Mouse (Mus musculus) heart, embryonic 10.5 days (tissue): ENCODE data around the gene Olfr1209. TPM values are rescaled to one million over a fixed set of nuclear protein-coding genes. Genes with fewer than 3 reads are reported as not detected.

ENCODE experiments used
- DNase-seq: peaks from one replicate; pipeline ENCODE4 v3.0.0-alpha.2; 2017; ENCODE audit warnings: low spot score
- H3K27ac ChIP-seq: fragments of 300-500 bp; sonication (generic); 2 replicates; pipeline ENCODE4 v1.5.1; 2016; ENCODE audit warnings: mild to moderate bottlenecking
- H3K27me3 ChIP-seq: fragments of 300-500 bp; sonication (generic); 2 replicates; pipeline ENCODE4 v1.6.1; 2016; ENCODE audit warnings: mild to moderate bottlenecking; ENCODE audit not compliant: poor library complexity, insufficient read depth, severe bottlenecking
- H3K36me3 ChIP-seq: fragments of 300-500 bp; sonication (generic); 2 replicates; pipeline ENCODE4 v1.6.1; 2016; ENCODE audit warnings: mild to moderate bottlenecking, moderate library complexity
- H3K4me1 ChIP-seq: fragments of 300-500 bp; sonication (generic); 2 replicates; pipeline ENCODE4 v1.6.1; 2016; ENCODE audit warnings: mild to moderate bottlenecking
- H3K4me3 ChIP-seq: fragments of 300-500 bp; sonication (generic); 2 replicates; pipeline ENCODE4 v1.5.1; 2016; ENCODE audit warnings: mild to moderate bottlenecking, moderate library complexity
- H3K9me3 ChIP-seq: fragments of 300-500 bp; sonication (generic); 2 replicates; pipeline ENCODE4 v1.6.1; 2016; ENCODE audit warnings: mild to moderate bottlenecking, moderate library complexity
- WGBS: fragments of 180-500 bp; shearing (Covaris S2); methylation state at CpG from one replicate; pipeline ENCODE4 v1.1.7; 2016; 5-methylcytosine and 5-hydroxymethylcytosine counted together
- polyA plus RNA-seq: library from polyadenylated mRNA; unstranded; fragments of >200 nt; fragmentation: Nextera tagmentation; extraction: Ambion mirVana; gene quantifications from 2 replicates; pipeline ENCODE4 v1.2.1, GENCODE M21; 2016

The Olfr1209 gene
- polyA plus RNA-seq, result not detected in 2 replicates

GRCm38 (mm10) chr2:88915057-88915456 lies at the start of gene Olfr1209:
Olfr1209 (minus strand) TSS chr2:88915157.
- DNase-seq, result no peak
- Histone ChIP-seq H3K27me3 (no peaks in the 10 kb centered on the region), H3K27ac (no peak within 1 kb of the TSS), H3K4me3 (no peak within 1 kb of the TSS), H3K36me3 (no peaks in the 10 kb centered on the region), H3K4me1 (no peaks in the 10 kb centered on the region), H3K9me3 (no peaks in the 10 kb centered on the region)
- 89% methylated on average over 3 of the region's 3 CpGs for WGBS

DNA sequence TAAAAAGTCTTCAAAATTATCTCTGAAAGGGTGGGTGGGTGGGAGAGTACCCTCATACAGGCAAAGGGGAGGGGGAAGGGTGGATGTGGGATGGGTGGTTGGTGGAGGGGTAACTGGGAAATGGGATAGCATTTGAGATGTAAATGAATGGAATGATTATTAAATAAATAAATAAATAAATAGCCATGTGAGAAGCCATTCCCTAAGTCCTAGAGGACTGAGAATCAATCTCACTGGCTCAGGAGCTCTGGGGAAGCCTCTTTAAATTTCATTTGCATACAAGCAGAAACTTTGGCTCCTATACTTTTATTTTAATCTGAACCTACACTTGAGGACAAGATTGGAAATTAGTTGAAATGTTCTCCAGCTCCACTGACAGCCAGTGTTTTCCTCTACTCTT lies 38.7 kb upstream of the Olfr1209 start, which contains the start of gene Olfr1212:
Gene Olfr1212, plus strand, starts transcription at position 301 of the 400 bp plus-strand sequence.
- no peaks in the 10 kb centered on the region for H3K27me3 ChIP-seq

GRCm38 (mm10) chr2:88938011-88938410 lies 23.1 kb upstream of the Olfr1209 start, which contains the start of gene Olfr1211:
Olfr1211 (minus strand) TSS chr2:88938111.
- H3K36me3 ChIP-seq, result no peaks in the 10 kb centered on the region
- WGBS, result 81% methylated on average over 1 of the region's 1 CpGs

More for the DNA sequence above, 38.7 kb upstream of the Olfr1209 start, which contains the start of gene Olfr1212:
- no peak within 1 kb of the TSS for H3K4me3 ChIP-seq
- H3K4me1 ChIP-seq, result no peaks in the 10 kb centered on the region
- H3K36me3 ChIP-seq, result no peaks in the 10 kb centered on the region
- no peak for DNase-seq
- H3K27ac ChIP-seq, result no peak within 1 kb of the TSS
- no peaks in the 10 kb centered on the region for H3K9me3 ChIP-seq

GRCm38 (mm10) chr2:88902211-88902610 lies 12.7 kb downstream of the Olfr1209 start, which contains the start of gene Olfr1208:
Olfr1208 (minus strand) TSS chr2:88902311.
- no peaks in the 10 kb centered on the region for H3K27me3 ChIP-seq
- H3K36me3 ChIP-seq, result no peaks in the 10 kb centered on the region
- H3K9me3 ChIP-seq, result no peaks in the 10 kb centered on the region
- no peak within 1 kb of the TSS for H3K27ac ChIP-seq
- H3K4me3 ChIP-seq, result no peak within 1 kb of the TSS
- no peak for DNase-seq
- no peaks in the 10 kb centered on the region for H3K4me1 ChIP-seq

More at GRCm38 (mm10) chr2:88938011-88938410, 23.1 kb upstream of the Olfr1209 start, which contains the start of gene Olfr1211:
- no peak within 1 kb of the TSS for H3K4me3 ChIP-seq
- H3K9me3 ChIP-seq, result no peaks in the 10 kb centered on the region
- no peaks in the 10 kb centered on the region for H3K4me1 ChIP-seq
- no peak for DNase-seq
- no peaks in the 10 kb centered on the region for H3K27me3 ChIP-seq
- no peak within 1 kb of the TSS for H3K27ac ChIP-seq

DNA sequence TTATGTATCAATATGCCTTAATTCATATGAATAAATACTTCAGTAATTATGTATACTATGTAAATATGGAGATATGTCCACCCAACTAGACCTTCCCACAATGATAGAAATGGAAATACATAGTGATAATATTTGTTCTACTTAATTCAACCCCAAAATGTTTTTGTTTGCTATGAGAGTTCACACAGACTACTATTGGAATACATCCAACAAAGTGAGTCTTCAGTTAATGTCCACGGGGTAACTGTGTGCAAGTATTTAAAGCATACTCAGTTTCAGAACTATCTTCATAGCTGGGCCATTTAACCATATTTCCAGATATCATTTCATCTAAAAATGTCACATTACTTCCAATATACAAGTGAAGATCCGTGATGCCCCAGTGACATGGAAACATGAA lies 52.0 kb downstream of the Olfr1209 start, which contains the start of gene Olfr1206:
Gene Olfr1206, plus strand, starts transcription at position 301 of the 400 bp plus-strand sequence.
- H3K27me3 ChIP-seq, result no peaks in the 10 kb centered on the region
- WGBS, result 81% methylated on average over 2 of the region's 2 CpGs
- no peak for DNase-seq
- no peaks in the 10 kb centered on the region for H3K9me3 ChIP-seq
- H3K36me3 ChIP-seq, result no peaks in the 10 kb centered on the region
- H3K4me1 ChIP-seq, result no peaks in the 10 kb centered on the region
- no peak within 1 kb of the TSS for H3K27ac ChIP-seq
- H3K4me3 ChIP-seq, result no peak within 1 kb of the TSS

Other genes with a start within 250 kb of the Olfr1209 start
- not detected in 2 replicates for gene Olfr1193, start 239.5 kb downstream of the Olfr1209 start, polyA plus RNA-seq
- not detected in 2 replicates for gene Olfr1195, start 226.0 kb downstream of the Olfr1209 start, polyA plus RNA-seq
- not detected in 2 replicates for gene Olfr1196, start 210.6 kb downstream of the Olfr1209 start, polyA plus RNA-seq
- gene Olfr1197, start 182.8 kb downstream of the Olfr1209 start, polyA plus RNA-seq, result not detected in 2 replicates
- gene Olfr1198, start 163.8 kb downstream of the Olfr1209 start, polyA plus RNA-seq, result not detected in 2 replicates
- not detected in 2 replicates for gene Olfr1199, start 154.7 kb downstream of the Olfr1209 start, polyA plus RNA-seq
- gene Olfr1200, start 144.7 kb downstream of the Olfr1209 start, polyA plus RNA-seq, result not detected in 2 replicates
- gene Olfr1201, start 122.1 kb downstream of the Olfr1209 start, polyA plus RNA-seq, result not detected in 2 replicates
- gene Olfr1202, start 100.7 kb downstream of the Olfr1209 start, polyA plus RNA-seq, result not detected in 2 replicates
- gene Olfr1205, start 85.4 kb downstream of the Olfr1209 start, polyA plus RNA-seq, result not detected in 2 replicates
- gene Olfr1204, start 65.9 kb downstream of the Olfr1209 start, polyA plus RNA-seq, result not detected in 2 replicates
- not detected in 2 replicates for gene Olfr1206, start 51.9 kb downstream of the Olfr1209 start, polyA plus RNA-seq
- gene Olfr1208, start 12.8 kb downstream of the Olfr1209 start, polyA plus RNA-seq, result not detected in 2 replicates
- gene Olfr1211, start 23.0 kb upstream of the Olfr1209 start, polyA plus RNA-seq, result not detected in 2 replicates
- not detected in 2 replicates for gene Olfr1212, start 38.8 kb upstream of the Olfr1209 start, polyA plus RNA-seq
- not detected in 2 replicates for gene Gm13762, start 65.1 kb upstream of the Olfr1209 start, polyA plus RNA-seq
- not detected in 2 replicates for gene Olfr1214, start 77.5 kb upstream of the Olfr1209 start, polyA plus RNA-seq
- gene Olfr1215, start 91.8 kb upstream of the Olfr1209 start, polyA plus RNA-seq, result not detected in 2 replicates
- not detected in 2 replicates for gene Olfr1216, start 103.2 kb upstream of the Olfr1209 start, polyA plus RNA-seq
- gene Olfr1217, start 116.9 kb upstream of the Olfr1209 start, polyA plus RNA-seq, result not detected in 2 replicates
- not detected in 2 replicates for gene Olfr1218, start 146.0 kb upstream of the Olfr1209 start, polyA plus RNA-seq
- gene Olfr1219, start 168.4 kb upstream of the Olfr1209 start, polyA plus RNA-seq, result not detected in 2 replicates
- gene Olfr1220, start 191.7 kb upstream of the Olfr1209 start, polyA plus RNA-seq, result not detected in 2 replicates
- not detected in 2 replicates for gene Olfr1221, start 202.1 kb upstream of the Olfr1209 start, polyA plus RNA-seq
- gene Olfr1222, start 217.9 kb upstream of the Olfr1209 start, polyA plus RNA-seq, result not detected in 2 replicates
- not detected in 2 replicates for gene Olfr1223, start 236.4 kb upstream of the Olfr1209 start, polyA plus RNA-seq
- not detected in 2 replicates for gene Olfr1224-ps1, start 248.9 kb upstream of the Olfr1209 start, polyA plus RNA-seq